Mouse (Mus musculus) CD4-positive, CD25-positive, alpha-beta regulatory T cell, adult 4 months (primary cell): Measurements from ENCODE around the gene Syne1. TPM values are rescaled to one million over a fixed set of nuclear protein-coding genes. Genes with fewer than 3 reads are reported as not detected.

ENCODE experiments used
- ATAC-seq: one replicate; pipeline ENCODE4 v1.8.0; 2017
- polyA plus RNA-seq, 2 experiments: library from polyadenylated mRNA; unstranded; fragments of 100-300 nt; shearing (Covaris generic); gene quantifications; one replicate each; pipeline ENCODE4 v1.2.1; 2017

Syne1 gene
- polyA plus RNA-seq: 10 to 100 TPM; 14.1 to 22.9 TPM

- no peak for ATAC-seq
Observed at GRCm38 (mm10) chr10:5551382-5551781, at the start of gene Syne1. Syne1 (minus strand) TSS chr10:5551482.

DNA sequence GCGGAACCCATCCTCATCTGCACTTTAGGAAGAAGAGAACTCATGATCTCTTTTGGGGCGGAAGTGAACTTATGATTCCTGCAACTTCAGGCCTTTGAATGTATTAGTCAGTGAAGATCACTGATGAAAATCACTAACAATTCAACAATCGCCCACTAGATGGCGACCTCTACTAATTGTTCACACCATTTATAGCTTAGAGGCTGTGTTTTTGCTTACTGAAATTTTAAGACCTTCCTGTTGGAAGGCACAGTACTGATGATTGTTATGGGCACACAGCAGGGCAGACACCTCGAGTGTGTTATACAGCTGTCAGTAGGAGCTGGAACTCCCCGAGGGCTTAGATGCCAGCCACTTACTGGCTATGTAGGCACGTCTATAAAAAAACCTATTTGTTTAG lies 48.8 kb upstream of the Syne1 start:
- ATAC-seq: peak; percentile 68

DNA sequence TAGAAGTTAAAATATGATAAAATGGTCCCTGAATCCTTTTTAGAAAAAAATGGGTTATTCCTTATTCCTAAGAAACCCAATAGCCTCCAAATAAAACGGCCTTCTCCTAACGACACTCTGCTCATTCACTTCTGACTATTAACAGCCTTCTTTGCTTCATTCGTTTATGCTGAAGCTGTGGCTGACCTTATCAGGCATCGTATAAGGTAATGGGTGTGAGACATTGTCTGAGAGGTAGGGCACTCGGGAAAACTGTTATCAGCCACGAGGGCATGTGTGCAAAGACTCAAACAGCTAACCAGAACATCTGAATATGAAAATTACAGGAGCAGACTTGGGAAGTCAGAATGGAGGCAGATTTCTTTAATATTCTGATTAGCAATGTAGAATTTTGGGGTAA lies 45.3 kb upstream of the Syne1 start:
- no peak for ATAC-seq

DNA sequence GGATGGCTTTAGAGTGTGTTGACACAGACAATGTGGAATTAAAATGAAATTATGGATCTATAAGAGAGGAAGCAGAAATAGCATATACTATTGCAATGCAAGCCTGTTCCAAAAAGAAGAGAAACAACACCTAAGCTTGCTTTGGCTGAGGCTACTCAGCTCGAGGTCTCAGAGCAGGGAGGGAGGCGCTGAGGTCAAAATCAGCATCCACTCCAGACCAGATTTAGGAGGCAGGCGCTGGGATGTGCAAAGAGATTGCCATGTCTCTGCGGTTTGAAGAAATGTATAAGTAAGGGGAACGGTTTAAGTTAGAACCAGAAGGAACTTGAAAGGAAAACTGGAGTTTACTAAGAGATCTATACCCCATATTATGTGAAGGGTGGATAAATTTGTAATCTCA lies 43.2 kb upstream of the Syne1 start:
- ATAC-seq: no peak

- ATAC-seq: no peak
Observed at GRCm38 (mm10) chr10:5593464-5593863, 42.2 kb upstream of the Syne1 start, which contains the start of gene Myct1. Myct1 (plus strand) TSS chr10:5593775.

DNA sequence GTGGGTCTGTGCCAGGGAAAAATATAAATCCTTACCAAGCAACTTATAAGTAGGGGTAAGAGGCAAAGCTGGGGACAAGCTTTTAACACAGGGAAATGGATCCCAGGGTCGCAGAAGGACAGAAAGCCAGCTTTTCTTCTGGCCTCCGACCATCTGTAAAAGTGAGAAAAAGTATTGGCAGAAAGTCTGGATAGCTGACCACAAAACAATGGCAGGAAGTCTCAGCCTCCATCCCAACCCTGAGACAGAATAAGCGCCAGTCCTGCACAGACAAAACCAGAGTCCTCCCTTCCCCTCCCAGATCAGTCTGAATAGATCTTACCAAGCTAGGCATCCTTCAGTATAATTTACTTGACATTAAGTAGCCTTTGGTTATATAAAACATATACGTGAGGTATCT lies 40.7 kb upstream of the Syne1 start:
- ATAC-seq: no peak

GRCm38 (mm10) chr10:5591061-5591460 lies 39.8 kb upstream of the Syne1 start:
- ATAC-seq: no peak

DNA sequence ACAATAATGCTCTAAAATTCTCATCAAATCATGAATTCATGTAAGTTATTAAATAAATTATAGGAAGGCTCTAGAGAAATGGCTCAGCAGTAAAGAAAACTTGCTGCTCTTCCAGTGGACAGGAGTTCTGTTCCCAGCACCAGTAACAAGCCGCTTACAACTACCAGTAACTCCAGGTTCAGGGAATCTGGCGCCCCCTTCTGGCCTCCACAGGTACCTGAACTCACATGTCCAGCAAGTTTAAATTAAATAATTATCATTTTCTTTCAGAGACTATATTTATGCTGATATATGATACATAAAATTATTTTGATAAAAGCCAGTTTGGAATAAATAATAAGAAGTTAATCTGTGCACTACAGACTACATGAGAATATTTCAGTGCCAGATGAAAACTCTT lies 22.0 kb upstream of the Syne1 start:
- no peak for ATAC-seq

DNA sequence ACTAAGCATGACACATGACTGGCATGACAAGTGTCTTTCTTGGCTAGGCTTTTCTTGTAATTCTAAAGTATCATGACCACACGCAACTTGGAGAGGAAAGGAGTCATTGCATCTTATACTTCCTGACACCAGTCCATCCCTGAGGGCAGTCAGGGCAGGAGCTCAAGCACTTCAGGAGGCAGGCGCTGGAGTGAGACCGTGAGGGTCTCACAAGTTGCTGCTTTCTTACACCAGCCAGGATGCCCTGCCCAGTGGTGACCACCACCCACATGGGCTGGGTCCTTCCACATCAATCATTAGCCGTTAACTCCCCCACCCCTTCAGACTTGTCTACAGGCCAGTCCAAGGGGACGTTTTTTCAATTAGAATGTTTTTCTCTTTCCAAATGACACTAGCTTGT lies 20.1 kb upstream of the Syne1 start:
- no peak for ATAC-seq

- no peak for ATAC-seq
Observed at GRCm38 (mm10) chr10:5570059-5570458, 18.8 kb upstream of the Syne1 start.

DNA sequence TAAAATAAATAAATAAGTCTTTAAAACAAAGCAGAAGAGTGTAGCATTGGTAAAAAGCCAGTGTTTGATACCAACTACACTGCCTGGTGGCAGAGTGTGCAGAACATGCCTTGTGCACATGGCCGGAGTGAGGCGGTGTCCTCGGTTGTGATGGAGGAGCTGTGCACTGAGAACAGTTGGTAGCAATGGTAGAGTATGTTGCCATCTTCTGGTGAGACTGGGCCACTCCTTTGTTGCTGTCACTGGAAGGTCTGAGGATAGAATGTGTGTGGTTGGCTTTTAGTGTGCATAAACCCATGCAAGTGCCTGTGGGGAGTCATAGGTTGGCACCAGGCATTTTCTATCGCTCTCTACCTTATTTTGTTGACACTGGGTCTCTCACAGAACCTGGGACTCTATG lies 17.7 kb upstream of the Syne1 start:
- ATAC-seq: no peak

- no peak for ATAC-seq
Observed at GRCm38 (mm10) chr10:5561706-5562105, 10.4 kb upstream of the Syne1 start.

GRCm38 (mm10) chr10:5560526-5560925 lies 9.2 kb upstream of the Syne1 start:
- no peak for ATAC-seq

DNA sequence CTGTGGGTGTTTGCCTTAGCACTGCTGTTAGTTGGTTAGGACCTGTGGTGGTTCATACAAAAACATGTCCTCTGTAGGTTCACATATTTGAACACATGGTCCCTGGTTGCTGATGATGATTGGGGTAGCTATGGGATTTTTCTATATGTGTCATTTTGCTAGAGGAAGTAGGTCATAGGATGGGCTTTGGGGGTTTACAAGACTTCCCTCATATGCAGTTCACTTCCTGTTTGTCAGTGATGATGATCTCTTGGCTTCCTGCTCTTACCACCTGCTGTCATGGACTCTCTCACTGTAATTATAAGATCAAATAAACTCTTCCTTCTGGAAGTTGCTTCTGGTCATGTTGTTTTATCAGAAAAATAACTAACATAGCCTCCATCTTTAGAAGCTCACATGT lies 7.5 kb upstream of the Syne1 start:
- no peak for ATAC-seq

DNA sequence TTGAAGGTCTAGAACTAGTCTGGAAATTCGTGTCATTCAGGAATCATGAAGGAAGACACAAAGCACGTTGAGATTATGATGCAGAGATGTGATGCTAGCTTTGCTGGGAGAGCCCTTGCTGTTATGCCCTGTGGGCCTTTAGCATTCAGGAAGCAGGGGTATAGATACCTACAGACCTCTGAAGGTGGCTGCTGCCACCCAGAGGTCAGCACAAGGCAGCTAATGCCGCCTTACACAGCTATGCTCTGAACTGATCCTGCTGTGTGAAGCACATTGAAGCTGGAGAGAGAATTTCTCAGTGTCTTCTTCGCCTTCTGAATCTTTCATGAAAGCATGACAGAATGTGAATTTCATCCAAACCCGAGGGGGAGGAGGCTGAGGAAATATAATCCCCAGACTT lies 3.7 kb upstream of the Syne1 start:
- ATAC-seq: no peak

- ATAC-seq: no peak
Observed at GRCm38 (mm10) chr10:5550168-5551021, 887 bp downstream of the Syne1 start.

DNA sequence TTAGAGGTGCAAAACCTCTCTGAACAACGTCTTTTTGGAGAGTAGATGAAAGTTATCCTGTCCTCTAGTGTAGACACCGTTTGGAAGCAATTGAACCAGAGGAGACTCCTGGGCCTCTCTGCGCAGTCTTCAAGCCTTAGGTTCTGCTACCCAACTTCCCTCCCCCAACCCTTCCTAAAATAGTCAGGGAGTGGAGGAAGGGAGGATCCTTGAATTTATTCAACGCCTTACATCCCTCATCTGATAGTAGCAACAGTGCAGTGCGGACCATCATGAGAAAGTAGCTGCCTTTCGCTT lies 1.5 kb downstream of the Syne1 start:
- ATAC-seq: no peak

GRCm38 (mm10) chr10:5548651-5549050 lies 2.6 kb downstream of the Syne1 start:
- no peak for ATAC-seq

DNA sequence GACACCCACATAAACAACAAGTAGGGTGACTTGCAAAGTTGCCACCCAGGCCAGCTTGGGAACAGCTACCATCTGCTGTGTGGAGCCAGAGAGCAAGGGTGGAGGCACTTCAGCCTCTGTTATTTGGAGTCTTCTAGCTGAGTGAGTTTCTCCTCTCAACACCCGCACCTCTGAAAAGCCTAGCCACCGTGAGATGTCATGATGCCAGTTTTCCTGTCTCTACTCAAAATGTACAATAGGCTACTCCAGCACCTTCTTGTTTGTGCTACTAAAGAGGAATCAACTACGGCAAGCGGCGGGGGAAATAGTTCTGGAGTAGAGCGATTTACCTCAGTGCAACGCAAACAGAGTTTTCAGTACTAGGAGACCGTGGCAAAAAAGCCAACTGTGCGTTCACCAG lies 3.5 kb downstream of the Syne1 start:
- no peak for ATAC-seq

DNA sequence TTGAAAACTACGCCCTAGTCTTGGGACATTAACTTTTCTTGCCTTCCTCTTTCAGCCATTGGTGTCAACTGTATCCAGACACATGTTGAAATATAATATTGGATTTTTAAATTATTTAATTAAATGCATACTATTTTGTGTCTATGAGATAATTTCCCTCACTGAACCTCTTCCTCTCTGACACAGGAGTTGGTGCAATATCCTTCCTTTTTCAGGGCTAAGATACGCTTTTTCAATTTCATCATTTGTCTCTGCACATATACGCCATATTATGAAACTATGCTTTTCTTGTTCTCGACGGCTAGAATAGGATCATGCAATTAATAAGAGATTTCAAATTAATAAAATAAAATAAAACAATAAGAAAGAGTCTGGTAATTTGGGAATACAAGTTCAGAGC lies 4.9 kb downstream of the Syne1 start:
- no peak for ATAC-seq

DNA sequence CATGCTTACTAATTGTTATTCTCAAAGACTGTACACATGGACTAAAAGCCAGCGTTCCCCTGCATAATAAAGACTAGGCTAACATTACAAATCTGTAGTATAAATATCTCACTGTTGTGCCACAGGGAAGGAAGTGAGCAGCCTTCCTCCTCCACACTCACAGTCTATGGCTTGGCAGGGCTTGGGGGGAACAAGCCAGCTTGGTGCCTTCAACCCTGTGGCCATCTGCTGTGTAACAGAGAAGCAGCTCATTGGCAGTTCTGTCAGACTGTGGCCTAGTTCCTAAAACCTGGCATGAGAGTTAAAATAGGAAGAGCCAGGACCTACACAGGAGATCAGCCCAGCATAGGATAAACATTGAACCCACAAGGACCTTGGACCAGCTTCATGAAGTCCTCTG lies 23.0 kb downstream of the Syne1 start:
- ATAC-seq: no peak

GRCm38 (mm10) chr10:5527634-5528033 lies 23.6 kb downstream of the Syne1 start:
- no peak for ATAC-seq

DNA sequence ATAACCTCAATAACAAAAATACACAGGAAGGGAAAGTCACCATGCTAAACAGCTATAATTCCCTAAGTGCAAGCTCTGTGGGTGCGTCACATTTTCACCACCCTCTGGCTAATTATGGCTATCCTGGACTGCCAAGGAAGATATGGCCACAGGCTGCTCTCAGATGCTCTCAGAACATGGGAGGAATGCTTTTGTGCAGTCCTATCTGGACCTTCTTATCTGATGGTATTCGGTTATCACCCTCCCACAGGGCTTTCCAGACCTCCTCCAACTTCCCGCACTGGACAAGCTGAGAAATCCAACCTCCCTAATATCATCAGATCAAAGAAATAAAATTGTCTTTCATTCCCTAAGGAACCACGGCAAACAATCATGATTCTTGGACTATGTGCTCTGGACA lies 28.4 kb downstream of the Syne1 start:
- ATAC-seq: no peak

- ATAC-seq: no peak
Observed at GRCm38 (mm10) chr10:5522276-5522675, 29.0 kb downstream of the Syne1 start.

- no peak for ATAC-seq
Observed at GRCm38 (mm10) chr10:5520695-5521094, 30.6 kb downstream of the Syne1 start.
